Mouse (Mus musculus): ENCODE results near the gene Traf4. TPM values are rescaled to one million over a fixed set of nuclear protein-coding genes. Genes with fewer than 3 reads are reported as not detected.
"Not testable (repeated sequence)": the region's sequence is repeated elsewhere in the genome, so short reads cannot be mapped to it uniquely, and the experiment has no call there.

Gene Traf4
- polyA plus RNA-seq, 1 experiment from 2014 or later = 181 TPM

DNA sequence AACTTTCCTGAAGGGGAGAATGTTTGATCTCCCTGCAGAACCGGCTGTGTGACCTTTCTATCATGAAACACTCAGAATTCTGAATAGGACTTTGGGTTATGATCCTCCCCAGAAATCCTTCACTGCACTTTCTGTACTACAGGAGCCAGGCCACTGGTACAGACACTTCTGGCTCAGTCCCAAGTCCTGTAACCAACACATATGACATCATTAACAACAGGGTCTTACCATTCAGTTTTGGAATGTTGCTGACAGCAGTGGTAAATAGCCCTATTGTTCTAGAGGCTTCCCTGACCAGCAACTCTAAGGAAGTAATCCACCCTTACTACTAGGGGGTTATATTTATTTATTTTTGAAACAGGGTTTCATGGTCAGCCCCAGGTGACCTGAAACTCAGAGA is 27.7 kb upstream of the Traf4 start, which contains the start of gene Proca1:
Gene Proca1, plus strand, starts transcription at position 280 of the 400 bp plus-strand sequence.
- 89% methylated on average over 1 of the region's 1 CpGs for WGBS
- DNase-seq (ENCODE audit: low spot score) = no peak
- peak within 1 kb of the TSS; percentile 80; the same call in 1 of the 2 replicates for H3K27ac ChIP-seq

DNA sequence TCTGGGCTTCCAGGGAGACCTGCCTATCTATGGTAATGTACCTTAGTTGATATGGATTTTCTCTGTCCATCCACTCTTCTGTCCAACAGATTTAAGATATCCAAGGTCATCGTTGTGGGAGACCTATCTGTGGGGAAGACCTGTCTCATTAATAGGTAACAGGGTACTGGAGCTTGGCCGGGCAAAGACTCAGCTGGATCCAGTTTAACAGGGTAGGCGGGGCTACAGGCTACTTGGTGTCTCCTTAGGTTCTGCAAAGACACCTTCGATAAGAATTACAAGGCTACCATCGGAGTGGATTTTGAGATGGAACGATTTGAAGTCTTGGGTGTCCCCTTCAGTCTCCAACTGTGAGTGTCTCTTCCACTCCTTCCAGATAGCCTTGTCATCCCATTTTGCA is 24.7 kb upstream of the Traf4 start:
- no peaks in the 10 kb centered on the region for H3K9me3 ChIP-seq (replicated peaks)
- peaks cover 45% of the 10 kb centered on the region for H3K36me3 ChIP-seq
- peak overlapping the region; percentile 86 for H3K4me3 ChIP-seq
- no peak for DNase-seq (ENCODE audit: low spot score)
- H3K4me1 ChIP-seq = peaks cover 34% of the 10 kb centered on the region
- H3K27ac ChIP-seq = peak overlapping the region; percentile 100
- H3K27me3 ChIP-seq (ENCODE audit: low read depth, poor library complexity, severe bottlenecking) = no peaks in the 10 kb centered on the region
- WGBS = 64% methylated on average over 6 of the region's 6 CpGs

More for the DNA sequence above, 27.7 kb upstream of the Traf4 start, which contains the start of gene Proca1:
- peaks cover 45% of the 10 kb centered on the region for H3K36me3 ChIP-seq
- peak within 1 kb of the TSS; percentile 58 for H3K4me3 ChIP-seq
- H3K4me1 ChIP-seq = peaks cover 40% of the 10 kb centered on the region
- no peaks in the 10 kb centered on the region for H3K27me3 ChIP-seq (ENCODE audit: low read depth, poor library complexity, severe bottlenecking)
- H3K9me3 ChIP-seq (replicated peaks) = no peaks in the 10 kb centered on the region

DNA sequence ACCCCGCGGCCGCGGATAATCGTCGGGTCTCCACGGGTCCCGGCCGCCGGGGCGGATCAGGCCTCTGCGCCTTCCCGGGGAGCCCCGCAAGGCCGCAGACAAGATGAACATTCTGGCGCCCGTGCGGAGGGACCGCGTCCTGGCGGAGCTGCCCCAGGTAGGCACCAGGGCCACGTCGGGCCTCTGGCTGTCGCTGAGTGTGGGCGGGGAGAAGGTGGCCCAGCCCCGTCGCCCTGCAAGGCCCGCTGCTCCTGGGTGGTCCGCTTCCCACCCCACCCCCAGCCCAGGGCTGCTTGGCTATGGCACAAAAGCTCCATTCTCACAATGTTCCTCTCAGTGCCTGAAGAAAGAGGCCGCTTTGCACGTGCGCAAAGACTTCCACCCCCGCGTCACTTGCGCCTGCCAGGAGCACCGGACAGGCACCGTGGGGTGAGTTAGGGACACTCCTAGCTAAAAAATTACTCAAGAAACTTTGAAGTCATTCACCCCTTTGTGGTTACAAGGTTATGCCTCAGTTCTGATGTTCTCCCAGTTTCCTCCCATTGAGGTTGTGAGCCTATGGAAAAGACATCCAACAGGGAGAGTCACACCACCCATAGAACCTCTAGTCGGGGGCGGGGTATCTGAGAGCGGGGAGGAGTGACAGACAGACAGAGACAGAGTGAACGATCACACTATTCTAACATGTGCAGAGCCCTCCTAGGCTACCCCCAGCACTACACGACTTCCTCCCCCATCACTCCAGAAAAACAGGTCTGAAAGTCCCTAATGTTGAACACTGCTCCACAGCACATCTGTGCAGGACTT is 24.0 kb upstream of the Traf4 start:
- Histone ChIP-seq H3K4me3 (peak overlapping the region; percentile 86), H3K27me3 (ENCODE audit: low read depth, poor library complexity, severe bottlenecking) (no peaks in the 10 kb centered on the region), H3K9me3 (replicated peaks) (no peaks in the 10 kb centered on the region), H3K36me3 (peaks cover 43% of the 10 kb centered on the region), H3K27ac (peak overlapping the region; percentile 100), H3K4me1 (peaks cover 28% of the 10 kb centered on the region)
- WGBS = under 1% methylated on average over 42 of the region's 42 CpGs
- peak; percentile 96 for DNase-seq (ENCODE audit: low spot score)

DNA sequence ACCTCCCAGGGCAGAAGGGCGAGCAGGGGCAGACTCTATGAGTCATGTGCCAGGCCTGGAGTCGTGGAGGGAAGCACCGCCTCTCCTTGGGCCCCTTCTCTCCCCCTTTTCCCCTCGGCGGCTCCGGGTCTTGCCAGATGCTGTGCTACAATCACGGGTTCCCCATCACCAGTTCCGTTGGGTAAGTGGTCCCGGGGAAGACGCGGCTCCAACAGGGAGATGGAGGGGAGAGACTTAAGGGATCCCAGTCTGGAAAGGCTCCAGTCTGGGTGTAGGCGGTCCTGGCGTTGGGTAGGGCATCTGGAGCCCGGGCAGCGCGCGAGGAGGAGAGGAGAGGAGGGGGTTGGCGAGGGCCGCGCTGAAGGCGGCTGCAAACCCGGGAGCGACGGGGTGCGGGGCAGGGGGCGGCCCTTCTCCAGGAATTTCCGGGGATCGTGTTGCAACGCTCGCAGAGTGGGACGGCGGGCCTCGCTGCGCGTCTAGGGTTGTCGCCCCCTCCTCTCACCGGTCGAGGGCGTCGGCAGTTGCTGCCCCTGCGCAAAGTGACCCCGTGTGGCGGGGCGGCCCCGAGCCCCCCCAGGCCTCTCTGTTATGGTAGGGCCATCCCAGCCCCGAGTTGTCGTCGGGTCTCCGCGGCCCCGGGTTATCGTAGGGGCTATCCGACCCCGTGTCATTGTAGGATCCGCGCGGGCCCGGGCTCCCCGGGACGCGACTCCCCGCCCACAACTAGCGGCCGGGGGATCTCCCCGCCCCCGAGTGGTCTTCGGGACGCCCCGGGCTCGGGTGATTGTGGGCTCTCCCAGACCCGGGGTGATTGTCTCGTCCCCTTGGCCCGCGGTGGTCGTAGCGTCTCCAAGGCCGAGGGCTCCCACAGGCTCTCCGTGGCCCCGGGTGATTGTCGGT is 23.2 kb upstream of the Traf4 start, which contains the start of gene Rab34:
Gene Rab34, plus strand, starts transcription at position 100 of the 903 bp plus-strand sequence.
- Histone ChIP-seq H3K27ac (peak within 1 kb of the TSS; percentile 100), H3K9me3 (replicated peaks) (no peaks in the 10 kb centered on the region), H3K4me1 (peaks cover 30% of the 10 kb centered on the region), H3K27me3 (ENCODE audit: low read depth, poor library complexity, severe bottlenecking) (no peaks in the 10 kb centered on the region), H3K4me3 (peak within 1 kb of the TSS; percentile 86), H3K36me3 (peaks cover 35% of the 10 kb centered on the region)
- under 1% methylated on average over 78 of the region's 80 CpGs for WGBS
- peak; percentile 92 for DNase-seq (ENCODE audit: low spot score)

DNA sequence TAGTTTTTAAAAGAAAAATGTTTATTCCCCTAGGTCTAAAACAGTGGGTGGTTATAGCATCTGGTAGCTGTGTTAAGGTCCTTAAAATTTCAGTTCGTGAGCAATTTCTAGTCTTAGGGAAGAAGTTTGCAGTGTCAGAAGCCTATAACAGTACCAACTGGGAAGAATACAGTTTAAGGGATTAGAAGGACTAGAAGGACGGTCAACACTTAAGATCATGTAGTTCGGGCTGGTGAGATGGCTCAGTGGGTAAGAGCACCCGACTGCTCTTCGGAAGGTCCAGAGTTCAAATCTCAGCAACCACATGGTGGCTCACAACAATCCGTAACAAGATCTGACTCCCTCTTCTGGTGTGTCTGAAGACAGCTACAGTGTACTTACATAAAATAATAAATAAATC is 19.3 kb upstream of the Traf4 start:
- not testable (repeated sequence) for H3K4me3 ChIP-seq; H3K9me3 ChIP-seq (replicated peaks); H3K27ac ChIP-seq; H3K27me3 ChIP-seq (ENCODE audit: low read depth, poor library complexity, severe bottlenecking); DNase-seq (ENCODE audit: low spot score)
- WGBS = 95% methylated on average over 6 of the region's 6 CpGs
- H3K4me1 ChIP-seq = peaks cover 43% of the 10 kb centered on the region
- peaks cover 29% of the 10 kb centered on the region for H3K36me3 ChIP-seq

DNA sequence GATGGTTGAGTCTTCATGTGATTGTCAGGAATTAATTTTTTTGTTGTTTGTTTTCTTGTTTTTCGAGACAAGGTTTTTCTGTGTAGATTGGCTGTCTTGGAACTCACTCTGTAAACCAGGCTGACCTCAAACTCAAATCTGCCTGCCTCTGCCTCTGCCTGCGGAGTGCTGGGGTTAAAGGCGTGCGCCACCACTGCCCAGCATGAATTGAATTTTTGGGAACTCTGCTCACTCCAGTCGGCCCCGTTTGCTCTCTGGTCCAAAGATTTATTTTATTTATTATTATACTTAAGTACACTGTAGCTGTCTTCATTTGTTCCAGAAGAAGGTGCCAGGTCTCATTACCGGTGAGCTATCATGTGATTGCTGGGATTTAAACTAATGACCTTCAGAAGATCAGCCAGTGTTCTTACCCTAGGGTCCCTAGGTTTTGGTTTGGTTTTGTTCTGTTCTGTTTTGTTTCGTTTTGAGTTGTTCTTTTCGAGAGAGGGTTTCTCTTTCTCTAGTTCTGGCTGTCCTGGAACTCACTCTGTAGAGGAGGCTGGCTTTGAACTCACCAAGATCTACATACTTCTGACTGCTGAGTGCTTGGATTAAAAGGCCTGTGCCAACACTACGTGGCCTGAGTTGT is 18.6 kb upstream of the Traf4 start:
- peaks cover 45% of the 10 kb centered on the region for H3K4me1 ChIP-seq

DNA sequence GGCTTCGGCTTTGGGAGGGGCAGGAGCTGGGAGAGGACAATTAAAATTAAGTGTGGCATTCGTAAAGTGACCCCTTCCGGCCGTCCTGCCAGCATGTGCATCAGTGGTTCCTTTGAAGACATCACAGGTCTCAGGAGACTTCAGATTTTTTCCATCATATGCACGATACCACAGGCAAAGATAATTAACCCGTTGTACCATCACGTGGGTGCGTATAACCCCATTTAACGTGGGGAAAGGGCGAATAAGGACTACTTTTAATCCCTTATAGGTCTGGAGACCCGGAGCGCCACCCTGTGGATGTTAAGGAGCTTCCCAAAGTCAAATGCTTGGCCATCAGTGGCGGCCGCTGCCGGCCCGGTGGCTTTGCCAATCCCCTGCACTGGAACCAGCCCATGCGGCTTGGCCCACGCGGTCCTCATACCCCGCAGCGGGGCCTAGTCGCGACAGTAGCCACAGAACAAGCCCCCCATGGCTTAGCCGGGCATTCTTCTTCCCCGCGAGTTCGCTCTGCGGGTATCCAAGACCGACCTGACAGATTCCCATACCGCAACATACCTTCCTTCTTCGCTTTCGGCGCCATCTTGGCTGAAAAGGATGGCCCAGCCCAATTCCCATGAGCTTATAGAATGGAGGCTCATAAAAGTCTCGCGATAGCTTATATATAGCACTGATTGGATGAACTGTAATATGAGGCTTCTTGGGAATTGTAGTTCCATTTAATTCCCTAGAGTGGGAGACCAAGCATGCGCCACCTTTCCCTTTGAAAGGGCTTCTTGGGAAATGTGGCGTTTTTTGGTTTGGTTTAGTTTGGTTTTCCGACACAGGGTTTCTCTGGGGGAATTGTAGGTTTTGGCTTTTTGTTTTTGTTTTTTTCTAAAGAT is 17.8 kb upstream of the Traf4 start, which contains the start of gene Rpl23a:
Gene Rpl23a, minus strand, starts transcription at position 624 of the 884 bp plus-strand sequence.
- H3K27ac ChIP-seq = peak within 1 kb of the TSS; percentile 98
- H3K4me1 ChIP-seq = peaks cover 53% of the 10 kb centered on the region
- H3K36me3 ChIP-seq = peaks cover 39% of the 10 kb centered on the region
- peak; percentile 80 for DNase-seq (ENCODE audit: low spot score)
- no peaks in the 10 kb centered on the region for H3K27me3 ChIP-seq (ENCODE audit: low read depth, poor library complexity, severe bottlenecking)
- H3K4me3 ChIP-seq = peak within 1 kb of the TSS; percentile 96
- no peaks in the 10 kb centered on the region for H3K9me3 ChIP-seq (replicated peaks)
- WGBS = under 1% methylated on average over 38 of the region's 38 CpGs

More for the DNA sequence above, 18.6 kb upstream of the Traf4 start:
- no peaks in the 10 kb centered on the region for H3K9me3 ChIP-seq (replicated peaks)
- H3K27me3 ChIP-seq (ENCODE audit: low read depth, poor library complexity, severe bottlenecking) = no peaks in the 10 kb centered on the region
- WGBS = 52% methylated on average over 10 of the region's 10 CpGs
- H3K27ac ChIP-seq = peak overlapping the region; percentile 98
- peaks cover 36% of the 10 kb centered on the region for H3K36me3 ChIP-seq
- H3K4me3 ChIP-seq = peak overlapping the region; percentile 96
- DNase-seq (ENCODE audit: low spot score) = no peak

DNA sequence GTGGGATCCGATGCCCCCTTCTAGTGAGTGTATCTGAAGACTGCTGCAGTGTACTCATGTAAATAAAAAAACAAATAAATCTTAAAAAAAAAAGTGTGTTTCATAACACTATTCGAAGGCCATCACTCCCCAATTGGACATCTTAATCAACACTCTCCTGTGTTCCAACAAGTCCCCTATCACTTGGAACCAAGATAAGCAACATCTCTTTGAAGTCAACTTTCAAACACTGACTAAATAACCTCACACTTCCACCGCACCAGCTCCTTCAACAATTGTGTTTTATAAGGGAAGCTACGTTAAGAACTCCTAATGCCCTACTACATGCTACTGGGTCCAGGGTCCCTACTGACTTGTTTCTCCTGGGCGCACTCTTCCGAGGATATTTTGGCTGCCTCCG is 17.1 kb upstream of the Traf4 start:
- Histone ChIP-seq H3K27me3 (ENCODE audit: low read depth, poor library complexity, severe bottlenecking) (no peaks in the 10 kb centered on the region), H3K36me3 (peaks cover 39% of the 10 kb centered on the region), H3K9me3 (replicated peaks) (no peaks in the 10 kb centered on the region), H3K4me1 (peaks cover 57% of the 10 kb centered on the region), H3K4me3 (peak overlapping the region; percentile 96), H3K27ac (peak overlapping the region; percentile 98)
- 9% methylated on average over 7 of the region's 7 CpGs for WGBS
- no peak for DNase-seq (ENCODE audit: low spot score)

DNA sequence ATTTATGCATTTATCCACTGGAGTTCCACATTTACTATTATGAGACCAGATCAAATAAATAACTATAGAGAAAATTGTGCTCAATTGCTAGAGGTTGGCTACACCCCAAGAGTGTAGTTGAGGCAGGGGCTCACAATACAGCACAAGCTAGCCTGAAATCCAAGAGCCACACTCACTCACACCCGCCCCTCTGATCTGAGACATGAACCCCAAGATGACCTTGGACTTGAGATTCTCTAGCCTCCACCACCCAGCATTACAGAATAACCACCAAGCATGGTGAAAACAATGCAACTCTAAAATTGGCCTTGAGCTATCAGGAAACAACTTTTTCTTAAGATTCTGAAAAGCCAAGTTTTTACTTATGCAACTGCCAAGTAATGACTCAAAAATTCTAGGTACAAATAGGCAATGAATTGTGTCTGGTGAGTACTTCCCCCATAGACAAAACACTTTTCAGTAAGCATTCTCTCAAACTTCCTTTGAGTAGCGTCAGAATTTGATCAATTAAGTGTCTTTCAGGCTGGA is 16.5 kb upstream of the Traf4 start:
- 51% methylated on average over 2 of the region's 2 CpGs for WGBS
- Histone ChIP-seq H3K36me3 (peaks cover 39% of the 10 kb centered on the region), H3K9me3 (replicated peaks) (no peaks in the 10 kb centered on the region), H3K27me3 (ENCODE audit: low read depth, poor library complexity, severe bottlenecking) (no peaks in the 10 kb centered on the region), H3K27ac (peak overlapping the region; percentile 98), H3K4me3 (peak overlapping the region; percentile 96), H3K4me1 (peaks cover 62% of the 10 kb centered on the region)
- DNase-seq (ENCODE audit: low spot score) = no peak

DNA sequence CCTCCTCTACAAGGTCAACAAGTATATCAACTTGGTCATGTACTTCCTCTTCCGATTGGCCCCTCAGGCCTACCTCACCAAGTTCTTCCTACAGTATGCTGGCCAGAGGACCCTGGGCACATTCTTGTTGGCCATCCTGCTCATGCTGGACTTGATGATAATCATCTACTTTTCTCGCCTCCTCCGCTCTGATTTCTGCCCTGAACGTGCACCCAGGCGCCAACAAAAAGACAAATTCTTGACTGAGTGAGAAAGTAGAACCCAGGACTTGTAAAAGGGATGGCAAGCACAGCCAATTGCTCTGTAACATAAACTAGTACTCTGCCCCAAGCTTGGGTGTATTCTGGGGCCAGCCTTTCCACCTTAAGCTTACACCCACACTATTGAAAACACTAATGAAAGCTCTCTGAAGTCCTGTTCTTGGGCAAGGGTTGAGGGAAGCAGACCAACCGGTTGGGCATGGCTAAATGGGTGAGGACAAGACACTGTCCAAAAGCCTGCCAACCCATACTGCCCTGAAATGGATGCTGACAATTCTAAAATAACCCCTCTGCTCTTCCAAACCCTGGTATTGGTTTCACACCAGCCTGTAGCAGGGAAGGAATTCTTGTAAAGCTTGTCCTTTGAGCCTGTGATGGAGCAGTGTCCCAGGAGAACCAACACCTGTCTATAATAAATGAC is 14.8 kb upstream of the Traf4 start:
- Histone ChIP-seq H3K36me3 (peaks cover 39% of the 10 kb centered on the region), H3K27ac (no peak overlapping the region), H3K27me3 (ENCODE audit: low read depth, poor library complexity, severe bottlenecking) (no peaks in the 10 kb centered on the region), H3K9me3 (replicated peaks) (no peaks in the 10 kb centered on the region), H3K4me3 (peak overlapping the region; percentile 61), H3K4me1 (peaks cover 71% of the 10 kb centered on the region)
- no peak for DNase-seq (ENCODE audit: low spot score)
- 83% methylated on average over 6 of the region's 6 CpGs for WGBS

DNA sequence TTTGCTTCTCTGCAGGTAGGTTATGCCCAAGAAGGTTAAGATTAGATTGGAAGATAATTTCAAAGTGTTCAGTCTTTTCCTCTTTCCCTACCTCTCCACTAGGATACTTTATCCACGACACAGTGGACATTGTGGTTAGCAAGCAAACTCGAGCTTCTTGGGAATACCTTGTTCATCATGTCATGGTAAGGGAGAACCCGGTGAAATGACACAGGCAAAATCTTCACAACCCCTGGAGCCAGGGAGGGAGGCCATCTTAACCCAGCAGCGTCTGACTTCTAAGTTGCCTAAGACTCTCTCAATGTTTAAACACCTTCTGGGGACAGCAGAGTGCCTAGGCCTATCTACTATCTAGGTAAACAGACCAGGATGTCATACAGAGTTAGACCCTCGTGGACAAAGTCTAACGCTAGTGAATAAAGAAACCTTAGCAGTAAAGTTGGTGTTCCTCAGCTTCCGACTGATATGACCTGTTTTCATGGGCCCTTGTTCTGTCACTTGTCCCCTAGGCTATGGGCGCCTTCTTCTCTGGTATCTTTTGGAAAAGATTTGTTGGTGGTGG is 14.1 kb upstream of the Traf4 start:
- Histone ChIP-seq H3K4me1 (peaks cover 71% of the 10 kb centered on the region), H3K4me3 (peak overlapping the region; percentile 61), H3K36me3 (peaks cover 39% of the 10 kb centered on the region), H3K27me3 (ENCODE audit: low read depth, poor library complexity, severe bottlenecking) (no peaks in the 10 kb centered on the region), H3K27ac (peak overlapping the region; percentile 90), H3K9me3 (replicated peaks) (no peaks in the 10 kb centered on the region)
- no peak for DNase-seq (ENCODE audit: low spot score)
- WGBS = 30% methylated on average over 8 of the region's 8 CpGs

All from limb, embryonic 10.5 days (tissue).